Mouse (Mus musculus): Measurements from ENCODE around the gene Ube2b.
A peak's percentile ranks its signal among the peaks of the same experiment; 100 is the strongest.

The Ube2b gene

DNA sequence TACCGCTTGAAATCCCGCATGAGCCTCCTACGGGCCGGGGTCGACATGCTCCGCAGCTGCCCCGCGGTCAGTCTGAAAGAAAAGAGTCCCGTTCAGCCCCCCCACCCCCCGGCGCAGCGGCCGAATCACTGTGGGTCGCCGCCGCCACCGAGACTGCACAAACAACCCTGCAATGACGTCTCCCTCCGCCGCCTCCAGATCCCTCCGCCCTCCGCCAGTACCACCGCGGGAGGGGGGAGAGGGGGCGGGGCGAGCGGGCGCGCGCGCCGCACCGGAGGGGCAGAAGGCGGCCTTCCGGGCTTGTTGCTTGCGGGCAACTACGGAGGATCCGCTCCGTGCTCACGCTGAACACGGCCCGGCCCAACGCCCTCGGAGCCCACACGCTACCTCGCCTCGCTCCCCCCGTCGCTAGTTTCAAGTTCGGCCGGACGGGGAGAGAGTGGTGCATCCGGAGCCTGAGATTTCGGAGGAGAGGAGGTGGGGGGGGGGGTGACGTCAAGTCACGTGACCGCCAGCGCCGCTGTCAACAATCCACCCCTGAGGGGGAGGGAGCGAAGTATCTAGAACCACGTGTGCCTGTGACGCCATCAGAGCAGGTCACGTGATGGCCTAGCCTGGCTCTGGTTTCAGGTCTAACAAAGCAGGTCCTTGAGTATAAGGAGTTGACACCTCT lies at the start of gene Ube2b:
Gene Ube2b, minus strand, starts transcription at position 473 of the 673 bp plus-strand sequence.
- DNase-seq (ENCODE audit: low spot score): peak; percentile 98

GRCm38 (mm10) chr11:52046446-52047165 lies 46.0 kb upstream of the Ube2b start:
- DNase-seq (ENCODE audit: low spot score): no peak

- DNase-seq (ENCODE audit: low spot score): no peak
Observed at GRCm38 (mm10) chr11:52044156-52044555, 43.6 kb upstream of the Ube2b start.

- no peak for DNase-seq (ENCODE audit: low spot score)
Observed at GRCm38 (mm10) chr11:52043224-52043623, 42.7 kb upstream of the Ube2b start.

DNA sequence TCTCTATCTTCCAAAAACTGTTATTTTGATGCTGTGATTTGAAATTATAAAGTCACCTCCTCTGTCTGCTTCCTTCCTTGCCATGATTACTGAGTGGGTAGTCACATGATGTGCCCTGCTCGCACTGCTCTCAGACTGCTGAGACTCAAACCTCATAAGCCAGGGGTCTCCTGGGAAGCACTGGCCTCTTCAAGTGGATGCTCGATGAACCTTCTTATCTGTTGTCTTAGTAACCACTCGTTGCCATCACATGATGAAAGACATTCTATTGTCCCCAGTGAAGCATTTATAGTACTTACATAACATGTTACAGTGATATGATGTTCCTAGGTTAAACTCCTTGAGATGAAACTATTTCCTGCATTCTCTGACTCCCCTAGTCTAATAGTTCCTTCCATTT lies 37.1 kb upstream of the Ube2b start:
- DNase-seq (ENCODE audit: low spot score): no peak

DNA sequence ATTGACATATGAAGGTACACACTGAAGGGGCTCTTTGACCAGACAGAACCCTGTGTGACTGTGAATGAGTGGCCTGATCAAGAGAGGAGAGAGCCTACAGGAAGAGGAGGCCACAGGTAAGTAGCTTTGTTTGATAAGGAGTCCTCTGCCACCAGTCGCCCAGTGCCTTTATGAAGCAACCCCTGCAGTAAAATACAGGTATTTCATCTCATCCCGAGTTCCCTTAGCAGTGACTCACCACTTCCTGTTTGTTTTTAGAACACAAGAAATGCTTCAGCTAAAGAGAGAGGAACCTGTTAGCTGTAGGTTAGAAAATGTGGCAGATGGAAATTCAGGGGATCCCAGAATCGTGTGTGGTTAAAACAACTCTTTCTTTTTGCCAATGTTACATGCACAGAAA lies 35.3 kb upstream of the Ube2b start:
- no peak for DNase-seq (ENCODE audit: low spot score)

- peak; percentile 47 for DNase-seq (ENCODE audit: low spot score)
Observed at GRCm38 (mm10) chr11:52033953-52034352, 33.4 kb upstream of the Ube2b start.

DNA sequence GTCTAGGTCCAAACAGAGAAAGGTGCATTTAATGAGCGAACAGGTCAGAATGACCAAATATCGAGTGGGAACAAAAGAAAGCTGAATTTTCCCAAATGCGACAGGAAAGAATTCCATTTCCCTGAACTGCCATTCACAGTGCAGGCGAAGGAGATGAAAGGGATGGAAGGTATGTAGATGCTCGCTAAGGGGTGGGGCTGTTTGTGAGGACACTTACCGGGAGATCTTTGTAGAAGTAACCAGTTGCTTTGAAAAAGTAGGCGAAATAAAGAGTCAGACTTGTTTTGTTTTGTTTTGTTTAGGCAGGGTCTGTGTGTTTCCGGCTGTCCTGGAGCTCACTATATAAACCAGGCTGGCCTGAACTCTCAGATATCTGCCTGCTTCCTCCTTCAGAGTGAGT lies 31.8 kb upstream of the Ube2b start:
- no peak for DNase-seq (ENCODE audit: low spot score)

DNA sequence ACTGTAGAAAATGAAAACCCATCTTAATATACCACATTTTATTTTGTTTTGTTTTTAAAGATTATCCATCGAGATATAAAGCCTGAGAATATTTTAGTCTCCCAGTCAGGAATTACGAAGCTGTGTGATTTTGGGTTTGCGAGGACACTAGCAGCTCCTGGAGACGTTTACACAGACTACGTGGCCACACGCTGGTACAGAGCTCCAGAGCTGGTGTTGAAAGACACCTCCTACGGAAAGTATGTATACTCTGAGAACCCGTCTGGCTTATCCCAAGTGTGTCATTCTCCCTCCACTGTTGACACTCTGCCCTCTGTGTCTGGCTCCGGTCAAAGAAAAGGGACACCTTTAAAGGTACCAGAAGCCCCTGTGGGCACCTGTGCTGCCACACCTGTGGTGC lies 17.7 kb upstream of the Ube2b start:
- no peak for DNase-seq (ENCODE audit: low spot score)

- no peak for DNase-seq (ENCODE audit: low spot score)
Observed at GRCm38 (mm10) chr11:52011541-52011940, 11.0 kb upstream of the Ube2b start.

DNA sequence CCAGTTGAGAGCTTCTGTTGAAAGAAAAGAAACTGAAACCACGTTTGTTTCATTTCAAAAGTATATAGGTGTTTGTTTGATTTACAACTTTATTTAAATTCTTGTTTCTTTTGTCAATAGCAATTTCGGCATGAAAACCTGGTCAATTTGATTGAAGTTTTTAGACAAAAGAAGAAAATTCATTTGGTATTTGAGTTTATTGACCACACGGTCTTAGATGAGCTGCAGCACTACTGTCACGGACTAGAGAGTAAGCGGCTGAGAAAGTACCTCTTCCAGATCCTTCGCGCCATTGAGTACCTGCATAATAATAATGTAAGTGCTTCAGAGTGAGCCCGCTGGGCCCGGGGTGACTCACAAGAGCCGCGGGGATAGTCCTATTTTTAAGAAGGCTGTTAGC lies 10.4 kb upstream of the Ube2b start:
- no peak for DNase-seq (ENCODE audit: low spot score)

DNA sequence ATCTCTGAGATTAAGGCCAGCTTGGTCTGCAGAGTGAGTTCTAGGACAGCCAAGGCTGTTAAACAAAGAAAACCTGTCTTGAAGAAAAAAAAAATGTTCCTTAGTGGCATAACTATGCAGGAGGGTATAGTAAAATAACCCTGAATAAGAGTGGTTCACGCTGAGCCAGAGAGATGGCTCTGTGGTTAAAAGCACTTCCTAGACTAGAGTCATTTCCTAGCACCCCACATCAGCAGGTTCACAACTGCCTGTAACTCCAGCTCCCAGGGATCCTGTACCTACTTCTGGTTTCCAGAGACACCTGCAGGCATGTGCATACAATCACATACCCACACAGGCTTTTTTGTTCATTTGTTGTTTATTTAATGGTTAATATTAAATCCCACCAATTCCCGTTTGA lies 5.0 kb upstream of the Ube2b start:
- DNase-seq (ENCODE audit: low spot score): no peak

DNA sequence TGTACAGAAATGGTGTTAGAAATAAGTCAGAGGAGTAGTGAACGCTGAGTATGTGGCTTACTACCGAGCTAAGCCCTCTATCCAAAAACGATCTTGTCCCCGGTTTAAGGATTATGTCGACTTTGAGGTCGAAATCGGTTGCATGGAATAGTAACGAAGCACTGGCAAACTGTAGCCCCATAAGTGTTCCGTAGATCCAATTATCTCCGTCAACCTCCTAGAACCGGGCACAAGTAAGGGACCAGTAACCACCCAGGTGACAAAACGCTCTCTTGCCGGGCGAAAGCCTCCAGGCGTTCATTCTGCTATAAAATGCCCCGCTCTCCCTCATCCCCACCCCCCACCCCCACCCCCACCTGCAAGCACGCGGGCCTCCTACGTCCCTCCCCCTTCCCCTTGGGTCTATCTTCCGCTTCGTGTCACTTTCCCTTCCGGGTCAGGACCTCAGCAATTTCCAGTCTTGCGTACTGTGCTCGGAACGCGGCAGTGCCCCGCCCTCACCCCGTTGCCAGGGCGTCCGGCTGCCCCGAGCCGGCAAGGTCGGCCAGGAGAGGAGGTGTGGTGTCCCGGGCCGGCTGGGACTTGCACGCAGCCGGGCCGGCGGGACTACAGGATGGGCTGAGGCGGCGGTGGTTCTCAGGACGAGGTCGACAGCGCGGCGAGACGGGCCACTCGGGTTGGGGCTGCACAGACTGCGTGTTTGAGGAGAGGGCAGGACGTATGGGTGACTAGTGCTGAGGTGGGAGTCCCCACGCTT lies 3.4 kb upstream of the Ube2b start, which contains the start of gene Cdkl3:
Gene Cdkl3, plus strand, starts transcription at position 450 of the 757 bp plus-strand sequence.
- peak; percentile 90 for DNase-seq (ENCODE audit: low spot score)

DNA sequence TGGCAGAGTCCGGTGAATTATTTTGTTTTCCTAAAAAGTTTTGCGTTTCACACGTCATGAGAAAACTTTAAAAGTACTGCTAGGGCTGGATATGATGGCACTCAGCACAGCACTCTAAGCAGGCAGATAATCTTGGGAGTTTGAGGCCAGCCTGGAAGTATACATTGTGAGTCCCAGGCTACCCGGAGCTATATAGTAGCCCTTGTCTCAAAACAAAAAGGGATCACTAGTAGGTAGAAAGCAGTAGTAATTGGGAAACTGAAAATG lies 2.9 kb upstream of the Ube2b start:
- DNase-seq (ENCODE audit: low spot score): no peak

- no peak for DNase-seq (ENCODE audit: low spot score)
Observed at GRCm38 (mm10) chr11:52002842-52003504, 2.4 kb upstream of the Ube2b start.

DNA sequence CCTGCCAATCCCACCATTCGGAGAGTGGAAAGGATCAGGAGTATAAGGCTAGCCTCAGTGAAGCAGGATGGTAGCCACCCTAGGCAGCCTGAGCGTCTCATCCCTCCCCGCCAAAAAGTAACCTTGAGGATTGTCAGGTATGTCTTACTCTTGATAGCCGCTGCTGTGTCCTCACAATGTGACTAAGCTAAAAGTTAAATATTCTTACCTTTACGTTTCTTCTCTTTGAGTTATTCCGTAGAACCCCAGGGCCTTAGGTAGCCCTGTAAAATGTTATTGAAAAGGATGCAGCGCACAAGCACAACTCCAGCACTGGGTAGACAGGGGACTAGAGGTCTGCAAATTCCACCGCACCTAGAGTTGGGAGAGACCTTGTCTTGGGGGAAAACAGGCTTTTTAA lies 1.3 kb upstream of the Ube2b start:
- DNase-seq (ENCODE audit: low spot score): no peak

DNA sequence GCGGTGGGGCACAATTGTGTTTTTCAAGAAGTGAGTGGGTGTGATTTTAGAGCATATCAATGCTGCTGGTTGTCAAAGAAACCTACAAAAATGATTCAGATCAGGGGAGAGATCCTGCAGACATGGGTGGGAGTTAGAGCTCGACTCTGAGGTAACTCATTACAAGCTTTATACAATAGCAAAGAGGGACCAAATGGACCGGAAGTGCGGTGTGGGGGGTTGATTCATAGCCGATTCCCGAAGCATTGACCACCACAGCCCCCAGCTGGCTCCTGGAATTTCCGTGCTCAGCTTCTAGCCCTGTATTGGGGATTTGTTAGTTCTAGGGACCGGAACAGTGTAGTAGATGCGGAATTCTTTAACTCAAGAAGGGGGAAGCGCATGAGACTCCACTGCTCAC lies 779 bp upstream of the Ube2b start:
- DNase-seq (ENCODE audit: low spot score): peak; percentile 18

GRCm38 (mm10) chr11:51999611-52000289 lies 812 bp downstream of the Ube2b start:
- DNase-seq (ENCODE audit: low spot score): no peak

- no peak for DNase-seq (ENCODE audit: low spot score)
Observed at GRCm38 (mm10) chr11:51971644-51972043, 28.9 kb downstream of the Ube2b start.

DNA sequence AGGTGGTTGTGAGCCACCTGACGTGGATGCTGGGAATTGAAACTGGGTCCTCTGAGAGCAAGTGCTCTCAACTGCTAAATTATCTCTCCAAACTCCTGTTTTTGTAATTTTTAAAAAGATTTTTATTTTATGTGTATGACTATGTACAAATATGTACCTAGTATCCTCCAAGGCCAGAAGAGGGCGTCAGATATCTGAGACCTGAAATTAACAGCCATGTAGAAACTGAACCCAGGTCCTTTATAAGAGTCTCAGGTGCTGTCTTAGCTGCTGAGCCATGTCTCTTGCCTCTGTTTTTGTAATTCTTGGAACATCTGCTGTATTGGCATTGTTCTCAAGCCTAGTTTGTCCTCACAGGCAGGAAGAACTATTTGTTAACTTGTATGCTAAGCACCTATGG lies 31.1 kb downstream of the Ube2b start:
- DNase-seq (ENCODE audit: low spot score): no peak

GRCm38 (mm10) chr11:51968896-51969295 lies 31.7 kb downstream of the Ube2b start:
- no peak for DNase-seq (ENCODE audit: low spot score)

Measured in layer of hippocampus, adult 11-12 months (tissue).